Mouse (Mus musculus) small intestine, adult 2 months (tissue): Measurements from ENCODE around the gene Ick.

Source experiments
- CTCF ChIP-seq: fragments of 200-500 bp; IDR thresholded peaks from 2 replicates; pipeline ENCODE4 v1.5.1; 2012; ENCODE audit warnings: low read depth, mild to moderate bottlenecking, control low read depth, inconsistent platforms, low read length, moderate library complexity, mixed read lengths; ENCODE audit not compliant: insufficient replicate concordance, insufficient read length; ENCODE audit errors: extremely low read depth
- POLR2A ChIP-seq: fragments of 200-500 bp; IDR thresholded peaks from 2 replicates; pipeline ENCODE4 v1.6.1; 2012; ENCODE audit warnings: low read depth, mild to moderate bottlenecking, control low read depth, inconsistent platforms, low read length, moderate library complexity

GRCm38 (mm10) chr9:78078240-78078639 is 30.8 kb upstream of the Ick start:
- TF ChIP-seq CTCF (no peak), POLR2A (no peak)
